Mouse (Mus musculus): ENCODE measurements around the gene Atxn1.
A peak's percentile ranks its signal among the peaks of the same experiment; 100 is the strongest.

Atxn1 gene

DNA sequence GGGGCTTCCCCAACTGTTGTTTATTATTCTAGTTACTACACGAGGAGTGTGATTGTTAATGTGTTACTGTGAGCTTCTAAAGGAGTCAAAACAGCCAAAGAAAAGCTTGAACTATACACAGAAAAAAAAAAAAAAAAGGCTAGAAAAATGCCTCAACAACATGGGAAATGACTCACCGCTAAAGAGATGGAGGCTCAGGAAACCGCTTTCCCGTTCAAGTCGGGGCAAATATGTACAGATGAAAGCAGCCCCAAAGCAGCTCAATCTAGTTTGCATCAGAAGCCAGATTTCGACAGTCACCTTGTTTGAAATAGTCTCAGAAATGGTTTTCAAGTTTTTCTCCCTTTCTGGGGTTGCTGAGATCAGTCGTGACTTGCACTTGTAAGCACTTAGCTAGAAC lies 40.3 kb downstream of the Atxn1 start:
- DNase-seq = no peak

DNA sequence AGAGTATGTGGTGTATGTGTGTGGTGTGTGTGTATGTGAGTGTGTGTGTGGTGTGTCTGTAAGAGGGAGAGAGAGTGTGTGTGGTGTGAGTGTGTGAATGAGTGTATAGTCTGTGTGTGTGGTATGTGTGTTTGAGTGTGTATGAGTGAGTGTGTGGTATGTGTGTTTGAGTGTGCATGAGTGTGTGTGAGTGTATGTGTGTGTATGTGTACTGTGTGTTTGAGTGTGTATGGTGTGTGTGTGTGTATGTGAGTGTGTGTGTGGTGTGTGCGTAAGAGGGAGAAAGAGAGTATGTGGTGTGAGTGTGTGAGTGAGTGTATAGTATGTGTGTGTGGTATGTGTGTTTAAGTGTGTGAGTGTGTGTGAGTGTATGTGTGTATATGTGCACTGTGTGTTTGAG lies 41.7 kb downstream of the Atxn1 start:
- no peak for DNase-seq

DNA sequence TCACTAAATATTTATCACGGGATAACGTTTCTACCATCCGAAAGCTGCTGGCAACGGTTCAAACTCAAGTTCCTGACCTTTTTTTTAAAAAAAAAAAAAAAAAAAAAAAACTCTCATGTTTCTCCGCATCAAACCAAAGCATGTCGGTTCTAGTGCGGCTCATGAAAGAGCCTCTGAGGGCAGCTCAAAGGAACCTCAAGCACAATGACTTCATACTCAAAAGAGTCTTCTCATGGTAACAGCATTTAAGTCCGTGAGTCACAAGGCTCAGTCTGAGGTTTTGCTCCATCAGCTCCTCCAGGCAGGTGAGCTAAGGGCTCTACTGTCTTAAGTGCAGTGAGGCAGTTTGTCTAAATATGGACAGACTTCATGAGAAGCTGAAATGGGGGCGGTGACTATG lies 42.3 kb downstream of the Atxn1 start:
- DNase-seq = peak in 1 of 2 experiments; percentile 29

DNA sequence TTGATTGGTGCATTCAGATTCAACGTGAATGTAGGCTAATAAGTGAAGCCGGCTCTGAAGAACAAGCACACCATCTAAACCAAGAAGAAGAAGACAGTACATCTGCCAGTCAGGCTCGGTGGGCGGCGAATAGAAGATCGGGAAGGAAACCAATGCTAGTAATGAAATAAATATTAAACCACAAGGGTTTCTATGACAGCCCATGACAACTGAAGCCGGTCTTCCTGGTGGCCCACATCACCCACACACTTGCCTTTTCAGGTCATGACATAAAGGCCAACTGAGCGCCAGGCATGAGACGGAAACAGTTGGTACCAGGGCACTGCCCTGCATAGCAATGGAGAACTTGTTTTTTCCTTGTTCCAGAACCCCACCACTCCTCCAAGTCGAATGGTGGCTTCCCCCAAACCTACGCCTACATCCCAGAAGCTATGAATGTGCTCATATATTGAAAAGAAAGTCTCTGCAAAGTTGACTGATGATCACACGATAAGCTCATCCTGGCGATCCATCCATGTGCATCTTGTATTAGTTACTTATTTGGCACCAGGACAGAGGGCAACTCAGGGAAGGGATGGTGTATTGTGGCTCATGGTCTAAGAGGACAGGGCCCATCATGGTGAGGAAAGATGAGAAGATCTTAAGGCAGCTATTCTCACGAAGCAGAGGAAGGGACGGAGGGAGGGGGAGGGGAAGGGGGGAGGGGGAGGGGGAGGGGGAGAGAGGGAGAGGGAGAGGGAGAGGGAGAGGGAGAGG lies 45.7 kb downstream of the Atxn1 start:
- DNase-seq = no peak

DNA sequence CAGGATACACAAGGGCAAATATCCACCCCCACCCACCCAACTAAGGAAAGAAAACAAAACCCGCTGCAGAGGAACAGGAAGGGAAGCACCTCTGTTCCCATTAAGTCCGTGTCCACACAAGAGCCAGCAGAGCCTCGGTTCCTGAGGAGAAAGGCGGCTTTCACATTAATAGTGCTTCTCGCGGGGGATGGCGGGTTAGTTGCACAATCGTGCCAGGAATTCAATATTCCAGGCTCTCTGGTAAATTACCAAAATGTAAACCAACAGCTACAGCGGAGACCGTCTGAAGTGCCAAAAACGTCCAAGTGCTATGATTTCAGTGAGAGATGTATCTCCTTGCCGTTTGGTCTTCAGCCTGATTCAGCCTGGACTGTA lies 46.8 kb downstream of the Atxn1 start:
- DNase-seq = no peak

DNA sequence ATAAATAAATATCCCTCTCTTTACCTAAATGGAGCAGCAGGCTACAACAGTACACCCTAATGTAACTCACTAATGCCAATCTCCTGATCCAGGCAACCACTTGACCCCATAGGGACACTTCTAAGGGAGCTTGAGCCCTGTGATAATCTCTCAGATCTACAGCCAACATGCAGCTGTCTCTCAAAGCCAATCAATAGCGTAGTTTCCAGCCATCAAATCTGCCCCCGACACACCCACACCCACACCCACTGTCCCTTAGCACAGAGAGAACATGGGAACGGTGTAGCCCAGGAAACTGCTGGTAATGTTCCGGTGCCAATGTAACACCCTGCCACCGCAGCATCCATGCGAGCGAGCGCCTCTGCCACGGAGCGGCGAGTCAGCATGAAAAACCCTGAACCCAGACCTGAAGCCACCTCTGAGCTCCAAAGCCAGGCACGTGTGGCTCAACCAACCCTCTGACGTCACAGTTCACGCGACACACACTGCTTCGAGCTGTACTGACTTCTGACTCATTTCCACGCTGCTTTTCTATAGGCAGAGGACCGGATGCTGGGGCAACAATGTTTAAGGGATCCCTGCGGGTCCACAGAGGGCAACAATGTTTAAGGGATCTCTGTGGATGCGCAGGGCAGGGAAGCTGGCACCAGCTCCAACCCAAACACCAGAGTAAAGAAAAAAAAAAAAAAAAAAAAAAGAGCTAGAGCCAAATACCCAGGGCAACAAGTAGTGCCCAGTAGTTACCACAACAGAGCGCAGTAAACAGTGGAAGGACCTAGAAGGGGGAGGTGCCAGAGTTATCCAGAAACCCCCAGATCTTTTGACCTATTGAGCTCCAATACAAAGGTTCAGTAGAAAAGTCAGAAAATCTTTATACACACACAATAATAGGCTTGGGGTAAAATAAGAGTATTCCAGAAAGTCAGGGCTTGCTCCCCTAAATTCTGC lies 47.5 kb downstream of the Atxn1 start:
- DNase-seq = no peak

DNA sequence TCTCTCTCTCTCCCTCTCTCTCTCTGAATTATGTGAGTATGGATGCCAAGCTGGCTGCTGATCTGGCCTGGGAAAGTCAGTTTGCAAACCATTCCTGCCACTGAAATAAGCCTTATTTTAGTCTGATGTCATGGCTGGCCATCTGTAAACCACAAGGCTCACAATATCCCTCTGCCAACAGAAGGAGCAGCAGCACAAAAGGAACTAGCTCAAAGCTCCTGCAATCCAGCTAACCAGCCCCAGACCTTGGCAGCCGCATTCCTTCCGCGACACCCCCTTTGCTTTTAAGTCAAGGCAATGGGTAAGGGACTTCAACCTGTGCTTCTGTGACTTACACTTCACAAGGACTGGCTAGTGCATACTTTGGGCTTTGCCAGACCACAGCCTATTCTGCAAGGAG lies 48.9 kb downstream of the Atxn1 start:
- no peak for DNase-seq

DNA sequence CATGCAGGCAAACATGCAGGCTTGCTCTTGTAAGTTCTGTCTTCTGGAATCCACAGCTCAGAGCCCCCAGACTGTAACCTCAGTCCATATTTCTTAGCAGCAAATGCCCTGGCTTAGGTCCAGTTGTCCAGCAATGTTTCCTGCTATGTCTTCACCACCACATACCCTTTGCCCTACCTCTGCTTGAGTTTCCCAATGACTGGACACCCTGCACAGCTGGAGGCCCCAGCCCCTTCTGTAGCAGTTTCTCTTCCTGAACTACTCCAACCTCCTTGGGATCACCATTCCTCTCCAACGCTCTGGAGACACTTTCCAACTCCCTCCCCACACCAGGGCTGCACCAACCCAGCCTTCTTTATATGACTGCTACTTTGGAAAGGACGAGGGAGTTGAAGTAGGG lies 49.8 kb downstream of the Atxn1 start:
- peak; percentile 24 to 43 for DNase-seq

DNA sequence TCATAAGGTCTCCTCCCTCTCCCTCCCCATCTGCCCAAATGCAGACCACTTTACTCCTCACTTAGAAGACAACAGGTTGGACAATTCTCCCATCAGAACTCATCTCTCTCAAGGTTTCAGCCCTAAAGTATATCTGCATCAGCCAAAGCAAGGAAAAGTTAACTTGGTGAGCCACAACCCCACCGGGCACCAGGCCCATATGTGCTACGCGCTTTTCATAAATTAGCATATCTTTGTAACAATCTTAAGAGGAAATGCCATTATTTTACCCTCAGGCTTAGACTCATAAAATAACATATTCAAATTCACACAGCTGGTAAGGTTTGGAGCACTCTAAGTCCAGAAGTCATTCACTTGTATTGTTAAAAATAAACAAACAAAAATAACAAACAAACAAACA lies 50.7 kb downstream of the Atxn1 start:
- DNase-seq = no peak

DNA sequence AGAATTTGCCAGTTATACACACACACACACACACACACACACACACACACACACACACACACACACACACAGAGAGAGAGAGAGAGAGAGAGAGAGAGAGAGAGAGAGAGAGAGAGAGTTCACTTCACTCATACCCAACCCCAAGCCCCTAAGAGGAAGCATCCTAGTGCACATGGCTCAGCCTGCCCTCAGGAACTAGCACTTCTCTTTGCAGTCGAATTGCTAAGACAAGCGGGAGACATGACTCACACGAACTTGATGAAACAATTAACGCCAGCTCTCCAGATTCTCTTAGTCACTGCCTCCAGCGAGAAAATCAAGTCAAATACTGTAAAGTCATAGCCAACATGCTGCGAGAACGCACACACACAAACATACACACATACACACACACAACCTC lies 53.0 kb downstream of the Atxn1 start:
- no peak for DNase-seq

DNA sequence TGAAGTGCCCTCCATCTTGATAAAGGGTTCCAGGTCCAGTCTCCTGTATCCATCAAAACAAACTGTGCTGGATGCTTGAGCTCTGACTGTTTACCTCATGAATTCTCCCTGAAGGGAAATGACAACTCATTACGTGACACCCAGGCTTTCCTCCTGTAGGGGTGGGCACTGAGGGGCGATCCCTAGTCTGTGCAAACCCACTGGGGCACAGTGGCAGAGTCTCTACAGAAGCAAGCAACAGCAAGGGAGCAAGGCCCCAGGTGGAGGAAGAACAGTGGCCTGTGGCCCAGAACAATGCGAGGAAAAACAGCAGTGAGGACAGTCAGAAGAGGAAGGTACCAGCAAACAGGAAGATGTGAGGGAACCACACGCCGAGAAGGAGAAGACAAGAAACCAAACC lies 53.7 kb downstream of the Atxn1 start:
- DNase-seq = no peak

DNA sequence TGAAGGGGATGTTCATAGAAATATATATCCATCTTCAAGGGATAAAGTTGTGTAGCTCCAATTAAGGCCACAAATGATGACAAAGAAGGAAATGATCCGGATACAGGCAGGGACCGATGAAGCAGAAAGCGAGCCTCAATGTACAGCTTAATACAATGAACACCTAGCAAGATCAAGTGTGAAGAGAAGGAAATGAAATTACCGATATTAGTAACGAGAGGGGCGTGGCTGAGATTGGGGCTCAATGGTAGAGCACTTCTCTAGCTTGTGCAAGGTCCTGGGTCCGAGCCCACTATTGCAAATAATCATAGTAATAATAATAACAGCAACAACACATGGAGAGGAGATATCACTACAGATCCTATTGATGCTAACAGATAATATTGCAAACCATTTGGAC lies 54.5 kb downstream of the Atxn1 start:
- DNase-seq = no peak

DNA sequence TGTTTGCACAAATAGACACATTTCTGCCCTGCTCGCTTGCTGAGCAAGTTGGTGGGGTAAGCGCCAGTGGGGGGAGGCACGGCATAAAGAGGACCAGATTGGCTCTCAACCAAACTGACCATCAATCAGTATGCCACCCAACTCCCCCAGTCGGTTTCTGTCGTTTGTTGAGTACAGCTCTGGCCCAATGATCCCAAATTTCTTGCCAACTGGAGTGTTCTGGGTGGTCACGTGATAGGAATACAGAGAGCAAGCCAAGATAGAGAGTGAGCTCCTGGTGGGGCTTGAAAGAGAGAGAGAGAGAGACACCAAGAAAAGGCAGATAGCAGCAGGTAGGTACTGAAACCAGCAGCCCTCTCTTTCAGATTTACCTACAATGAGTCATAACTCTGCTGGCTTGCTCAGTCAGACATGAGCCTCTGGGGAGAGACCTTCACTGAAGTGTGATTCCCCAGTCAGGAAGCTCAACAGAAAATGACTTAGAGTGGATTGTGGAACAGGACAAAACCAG lies 57.6 kb downstream of the Atxn1 start:
- DNase-seq = no peak

DNA sequence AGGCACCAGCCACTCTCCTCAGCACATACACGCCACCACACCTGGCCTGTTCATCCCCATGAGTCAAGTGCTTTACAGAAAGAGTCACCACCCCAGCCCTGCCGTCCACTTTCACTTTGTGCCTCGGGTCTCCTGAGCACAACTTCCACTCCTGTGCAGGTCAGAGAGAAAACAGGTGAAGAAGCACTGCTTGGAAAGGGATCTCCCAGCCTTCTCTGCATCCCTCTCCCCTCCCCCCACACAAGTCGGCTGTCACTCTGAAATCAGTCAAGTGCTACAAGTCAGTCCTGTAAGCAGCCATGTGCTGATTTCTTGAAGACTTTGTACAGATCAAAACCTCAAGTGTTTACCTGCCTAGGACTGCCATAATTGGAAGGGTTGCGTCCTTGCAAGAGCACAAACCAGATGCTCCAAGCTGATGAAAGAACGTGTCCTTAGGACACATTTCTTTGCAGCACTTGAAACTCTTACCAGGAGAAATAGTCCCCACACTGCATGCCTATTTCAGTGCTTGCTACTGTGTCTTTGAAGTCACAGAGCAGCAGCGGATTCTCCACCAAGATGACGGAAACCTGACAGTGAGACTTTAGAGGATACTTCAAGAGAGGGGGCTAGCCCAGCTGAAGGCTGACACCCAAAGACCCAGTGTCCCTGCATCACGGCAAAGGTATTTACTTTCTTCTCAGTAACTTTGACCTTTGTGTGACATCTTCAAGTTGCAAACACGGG lies 58.2 kb downstream of the Atxn1 start:
- DNase-seq = peak; percentile 42 to 61

DNA sequence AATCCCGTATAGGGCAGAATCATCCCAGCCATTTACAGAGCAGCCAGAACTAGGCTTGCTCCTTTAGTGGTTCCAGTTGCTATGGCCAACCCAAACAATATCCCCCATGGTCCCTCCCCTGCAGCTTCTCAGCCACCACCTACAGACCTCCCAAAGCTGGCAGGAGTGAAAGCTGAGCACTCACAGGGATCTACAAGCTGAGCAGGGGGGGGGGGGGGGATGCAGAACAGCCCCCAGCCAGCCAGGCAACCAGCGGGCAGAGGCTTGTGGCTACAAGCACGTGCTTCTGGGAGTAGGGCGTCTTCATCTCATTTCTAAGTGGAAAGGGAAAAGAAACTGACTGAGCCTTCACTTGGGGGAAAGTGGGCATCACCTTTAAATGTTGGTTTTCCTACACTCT lies 59.9 kb downstream of the Atxn1 start:
- no peak for DNase-seq

DNA sequence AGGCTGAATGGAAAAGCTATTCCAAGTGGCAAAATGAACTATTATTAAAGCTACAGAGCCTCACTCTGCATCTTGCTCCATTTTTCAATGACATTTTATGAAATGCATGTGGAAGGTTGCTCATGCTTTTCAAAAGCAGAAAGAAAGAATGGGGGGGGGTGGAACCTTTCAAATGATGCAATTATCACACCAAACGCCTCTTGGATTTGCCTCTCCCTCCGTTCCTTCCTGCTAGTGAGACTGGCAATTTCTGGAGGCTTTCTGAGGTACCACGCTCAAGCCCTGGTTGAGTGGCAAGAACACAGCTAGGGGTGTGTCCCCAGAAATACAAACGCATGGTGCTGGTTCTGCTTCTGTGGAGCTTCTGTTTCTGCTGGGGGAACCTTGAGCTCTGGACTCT lies 60.4 kb downstream of the Atxn1 start:
- no peak for DNase-seq

DNA sequence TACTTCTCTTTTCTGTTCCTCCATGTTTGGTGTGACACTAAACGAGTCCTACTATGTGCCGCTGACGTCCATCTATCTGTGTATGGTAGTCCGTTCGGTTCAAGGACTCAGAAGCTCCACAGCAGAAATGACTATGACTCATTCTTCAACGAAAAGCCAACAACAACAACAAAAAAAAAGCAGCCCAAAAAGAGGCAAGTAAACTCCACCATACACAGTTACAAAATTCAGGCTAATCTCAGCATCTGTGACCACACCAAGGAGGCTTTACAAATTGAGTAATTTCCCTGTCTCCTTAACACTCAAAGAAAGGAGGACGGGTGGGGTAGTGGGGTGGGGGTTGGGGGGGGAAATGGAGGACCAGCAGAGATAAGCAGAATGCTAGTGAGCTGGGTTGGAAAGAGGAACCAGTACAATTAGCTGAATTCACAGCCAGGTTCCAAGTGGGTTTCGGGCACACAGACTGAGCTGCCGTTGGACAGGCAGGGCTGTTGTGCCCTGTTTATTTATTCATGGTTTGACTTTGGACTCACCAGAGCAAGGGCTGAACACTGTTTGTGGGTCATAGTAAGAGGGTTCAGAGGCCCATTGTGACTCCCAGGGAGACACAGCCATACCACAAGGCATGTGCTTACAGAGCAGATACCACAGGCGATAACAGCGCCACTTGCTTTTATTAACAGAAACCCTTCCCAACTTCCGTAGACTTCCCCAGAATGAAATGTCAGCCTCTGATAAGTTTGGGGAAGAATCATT lies 61.1 kb downstream of the Atxn1 start:
- no peak for DNase-seq

DNA sequence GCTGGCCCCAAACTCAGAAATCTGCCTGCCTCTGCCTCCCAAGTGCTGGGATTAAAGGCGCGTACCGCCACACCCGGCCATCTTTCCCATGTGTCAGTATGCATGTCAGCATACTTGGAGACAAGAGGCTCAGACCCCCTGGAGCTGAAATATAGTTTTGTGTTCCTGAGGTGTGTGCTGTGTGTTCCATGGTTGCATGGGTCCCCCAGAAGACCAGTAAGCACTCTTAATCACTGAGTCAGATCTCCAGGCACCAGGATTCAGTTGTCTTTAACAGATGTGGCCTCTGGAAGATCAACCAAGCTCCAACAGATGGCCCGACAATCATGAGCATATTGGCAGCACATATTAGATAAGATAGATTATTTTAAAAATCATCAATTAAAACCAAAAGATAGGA lies 62.4 kb downstream of the Atxn1 start:
- DNase-seq = no peak

DNA sequence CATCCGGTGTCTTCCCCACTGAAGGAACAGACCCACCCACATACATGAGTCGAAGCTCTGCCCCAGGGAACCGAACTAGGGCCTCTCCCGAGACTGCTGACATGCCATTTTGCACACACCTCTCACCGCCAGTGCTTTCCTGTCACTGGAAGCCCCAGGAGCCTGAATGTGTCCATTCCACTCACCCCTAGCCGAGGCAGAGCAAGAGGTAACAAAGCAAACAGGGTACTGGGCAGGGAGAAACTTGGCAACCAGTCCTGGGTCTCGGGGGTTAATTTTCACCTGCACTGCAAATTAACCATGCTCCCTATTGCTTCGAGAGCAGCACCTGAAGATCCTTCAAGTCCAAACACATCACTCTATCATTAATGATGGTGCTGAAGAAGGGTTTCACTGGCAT lies 64.0 kb downstream of the Atxn1 start:
- no peak for DNase-seq

DNA sequence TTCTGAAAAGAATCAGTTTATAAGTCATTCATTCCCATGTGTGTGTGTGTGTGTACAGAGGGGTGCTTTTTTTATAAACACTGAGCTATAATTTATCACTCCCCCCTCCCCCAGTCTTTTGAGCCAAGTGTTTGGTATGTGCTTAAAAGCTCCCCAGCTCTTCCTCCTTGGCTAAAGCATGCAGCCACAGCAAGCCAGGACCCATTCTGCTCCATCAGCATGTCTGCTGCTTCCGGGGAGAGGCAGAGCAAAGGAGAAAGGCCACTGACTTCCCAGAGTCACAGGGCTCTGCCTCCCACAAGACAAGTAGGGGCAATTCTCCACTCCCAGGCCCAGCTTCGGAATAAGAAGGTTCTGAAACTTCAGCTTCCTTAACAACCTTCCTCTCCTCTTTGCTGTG lies 67.2 kb downstream of the Atxn1 start:
- DNase-seq = peak; percentile 45 to 60

DNA sequence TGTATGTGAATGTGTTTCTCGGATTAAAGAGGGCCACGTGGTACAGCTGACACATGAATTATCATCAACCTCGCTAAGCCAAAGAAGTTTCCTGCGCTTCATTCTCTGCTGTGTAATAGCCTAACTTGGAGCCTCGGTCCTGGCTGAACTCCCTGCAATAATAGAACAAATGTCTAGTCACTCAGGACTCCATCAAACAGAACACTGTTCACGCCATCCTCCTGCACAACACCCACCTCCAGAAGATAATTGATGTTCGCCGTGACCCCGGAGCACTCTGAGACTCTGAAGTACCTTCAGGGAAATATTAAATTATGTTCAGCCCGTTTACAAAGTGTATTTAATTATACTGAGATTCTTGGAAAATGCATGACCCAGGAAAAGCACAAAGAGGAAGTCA lies 70.0 kb downstream of the Atxn1 start:
- DNase-seq = peak; percentile 39 to 51

DNA sequence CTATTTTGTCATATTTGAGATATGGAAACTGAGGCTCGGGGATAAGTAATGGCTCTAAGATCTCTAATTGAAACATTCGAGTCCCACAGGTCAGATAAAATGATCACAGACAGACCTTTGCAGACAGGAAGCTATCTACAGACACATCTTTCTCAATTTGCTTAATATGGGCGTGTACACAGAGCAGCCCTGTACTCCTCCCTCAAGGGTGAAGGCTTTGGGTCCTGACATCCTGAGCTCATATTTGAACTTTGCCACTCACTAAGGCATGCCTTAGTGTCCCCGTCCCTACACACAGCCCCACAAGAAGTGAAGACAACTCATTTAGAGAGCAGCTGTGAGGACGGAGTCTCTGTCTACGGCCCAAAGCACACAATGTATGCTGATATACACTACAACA lies 70.6 kb downstream of the Atxn1 start:
- DNase-seq = no peak

DNA sequence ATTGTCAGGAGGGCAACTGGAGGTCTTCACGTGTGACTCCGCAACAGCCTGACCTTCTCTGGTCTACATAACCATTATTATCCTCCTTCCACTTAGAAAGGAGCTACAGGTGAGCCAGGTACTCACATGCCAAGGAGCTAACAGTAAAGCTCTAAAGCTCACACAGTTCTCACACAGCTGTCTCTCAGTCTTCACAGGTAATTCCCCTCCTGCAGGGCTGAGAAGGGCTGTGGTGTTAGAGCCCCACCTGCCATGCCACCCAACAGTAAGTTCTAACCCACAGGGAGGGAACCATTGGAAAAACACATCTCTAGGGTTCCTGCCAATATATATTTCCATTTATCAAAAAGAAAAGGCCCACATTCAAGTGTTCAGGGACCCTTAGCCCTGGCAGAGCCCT lies 73.7 kb downstream of the Atxn1 start:
- DNase-seq = no peak
